Mouse (Mus musculus): ENCODE measurements around the gene Gm3336. TPM values are rescaled to one million over a fixed set of nuclear protein-coding genes. Genes with fewer than 3 reads are reported as not detected.

Gene Gm3336
- polyA plus RNA-seq, 1 experiment: not detected

- peaks cover 7% of the 10 kb centered on the region for H3K4me1 ChIP-seq (ENCODE audit: control insufficient read depth, insufficient read depth, low read length)
- peak overlapping the region; percentile 65 for H3K4me3 ChIP-seq (ENCODE audit: insufficient read depth, low read length)
- peak overlapping the region; percentile 77 for H3K27ac ChIP-seq (ENCODE audit: insufficient read depth, low read length)
- TF ChIP-seq POLR2A (IDR thresholded peaks at IDR 0.05; ENCODE audit: low read depth, low read length) (no peak), CTCF (IDR thresholded peaks at IDR 0.05; ENCODE audit: borderline replicate concordance, insufficient read depth, low read length) (no peak)
Measured at GRCm38 (mm10) chr8:70699116-70699833, 19.1 kb upstream of the Gm3336 start.

- Histone ChIP-seq H3K4me3 (ENCODE audit: insufficient read depth, low read length) (peak overlapping the region; percentile 65), H3K27ac (ENCODE audit: insufficient read depth, low read length) (peak overlapping the region; percentile 77), H3K4me1 (ENCODE audit: control insufficient read depth, insufficient read depth, low read length) (peaks cover 7% of the 10 kb centered on the region)
- TF ChIP-seq CTCF (IDR thresholded peaks at IDR 0.05; ENCODE audit: borderline replicate concordance, insufficient read depth, low read length) (no peak), POLR2A (IDR thresholded peaks at IDR 0.05; ENCODE audit: low read depth, low read length) (peak; percentile 77)
Measured at GRCm38 (mm10) chr8:70699834-70700554, 18.3 kb upstream of the Gm3336 start.

- Histone ChIP-seq H3K4me1 (ENCODE audit: control insufficient read depth, insufficient read depth, low read length) (peaks cover 7% of the 10 kb centered on the region), H3K4me3 (ENCODE audit: insufficient read depth, low read length) (peak overlapping the region; percentile 65), H3K27ac (ENCODE audit: insufficient read depth, low read length) (peak overlapping the region; percentile 42; the same call in 1 of the 2 replicates)
- peak; percentile 94 for TF ChIP-seq CTCF (IDR thresholded peaks at IDR 0.05; ENCODE audit: borderline replicate concordance, insufficient read depth, low read length)
- TF ChIP-seq POLR2A (IDR thresholded peaks at IDR 0.05; ENCODE audit: low read depth, low read length): no peak; the same call in 1 of the 2 replicates
Measured at GRCm38 (mm10) chr8:70700555-70700922, 17.8 kb upstream of the Gm3336 start.

GRCm38 (mm10) chr8:70701048-70701981 lies 17.0 kb upstream of the Gm3336 start:
- peak overlapping the region; percentile 65 for H3K4me3 ChIP-seq (ENCODE audit: insufficient read depth, low read length)
- H3K27ac ChIP-seq (ENCODE audit: insufficient read depth, low read length): peak overlapping the region; percentile 42; the same call in 1 of the 2 replicates
- peaks cover 5% of the 10 kb centered on the region for H3K4me1 ChIP-seq (ENCODE audit: control insufficient read depth, insufficient read depth, low read length)
- TF ChIP-seq POLR2A (IDR thresholded peaks at IDR 0.05; ENCODE audit: low read depth, low read length) (peak; percentile 54), CTCF (IDR thresholded peaks at IDR 0.05; ENCODE audit: borderline replicate concordance, insufficient read depth, low read length) (no peak)

GRCm38 (mm10) chr8:70701982-70702841 lies 16.1 kb upstream of the Gm3336 start:
- Histone ChIP-seq H3K27ac (ENCODE audit: insufficient read depth, low read length) (peak overlapping the region; percentile 37), H3K4me3 (ENCODE audit: insufficient read depth, low read length) (no peak overlapping the region), H3K4me1 (ENCODE audit: control insufficient read depth, insufficient read depth, low read length) (peaks cover 4% of the 10 kb centered on the region)
- TF ChIP-seq POLR2A (IDR thresholded peaks at IDR 0.05; ENCODE audit: low read depth, low read length) (no peak), CTCF (IDR thresholded peaks at IDR 0.05; ENCODE audit: borderline replicate concordance, insufficient read depth, low read length) (no peak)

GRCm38 (mm10) chr8:70702842-70703182 lies 15.5 kb upstream of the Gm3336 start:
- no peak overlapping the region for H3K4me3 ChIP-seq (ENCODE audit: insufficient read depth, low read length)
- TF ChIP-seq CTCF (IDR thresholded peaks at IDR 0.05; ENCODE audit: borderline replicate concordance, insufficient read depth, low read length): no peak
- no peak; the same call in 1 of the 2 replicates for TF ChIP-seq POLR2A (IDR thresholded peaks at IDR 0.05; ENCODE audit: low read depth, low read length)
- peaks cover 4% of the 10 kb centered on the region for H3K4me1 ChIP-seq (ENCODE audit: control insufficient read depth, insufficient read depth, low read length)
- H3K27ac ChIP-seq (ENCODE audit: insufficient read depth, low read length): peak overlapping the region; percentile 37

- Histone ChIP-seq H3K27ac (ENCODE audit: insufficient read depth, low read length) (peak within 1 kb of the TSS; percentile 37), H3K4me1 (ENCODE audit: control insufficient read depth, insufficient read depth, low read length) (peaks cover 4% of the 10 kb centered on the region), H3K4me3 (ENCODE audit: insufficient read depth, low read length) (no peak within 1 kb of the TSS)
- TF ChIP-seq POLR2A (IDR thresholded peaks at IDR 0.05; ENCODE audit: low read depth, low read length) (no peak), CTCF (IDR thresholded peaks at IDR 0.05; ENCODE audit: borderline replicate concordance, insufficient read depth, low read length) (no peak)
Measured at GRCm38 (mm10) chr8:70703287-70703686, 15.1 kb upstream of the Gm3336 start, which contains the start of gene Iqcn. Iqcn (plus strand) TSS chr8:70703457.

GRCm38 (mm10) chr8:70708281-70708680 lies 10.1 kb upstream of the Gm3336 start:
- Histone ChIP-seq H3K4me1 (ENCODE audit: control insufficient read depth, insufficient read depth, low read length) (no peaks in the 10 kb centered on the region), H3K4me3 (ENCODE audit: insufficient read depth, low read length) (no peak overlapping the region), H3K27ac (ENCODE audit: insufficient read depth, low read length) (no peak overlapping the region)
- TF ChIP-seq CTCF (IDR thresholded peaks at IDR 0.05; ENCODE audit: borderline replicate concordance, insufficient read depth, low read length) (no peak), POLR2A (IDR thresholded peaks at IDR 0.05; ENCODE audit: low read depth, low read length) (no peak)
